Mouse (Mus musculus): ENCODE measurements at regions not wholly inside any gene's neighbourhood (a gene's known extent, or its start where the extent isn't known, plus 50 kb on each side); places are given as distances from the start of the nearest gene placed in this dataset.

DNA sequence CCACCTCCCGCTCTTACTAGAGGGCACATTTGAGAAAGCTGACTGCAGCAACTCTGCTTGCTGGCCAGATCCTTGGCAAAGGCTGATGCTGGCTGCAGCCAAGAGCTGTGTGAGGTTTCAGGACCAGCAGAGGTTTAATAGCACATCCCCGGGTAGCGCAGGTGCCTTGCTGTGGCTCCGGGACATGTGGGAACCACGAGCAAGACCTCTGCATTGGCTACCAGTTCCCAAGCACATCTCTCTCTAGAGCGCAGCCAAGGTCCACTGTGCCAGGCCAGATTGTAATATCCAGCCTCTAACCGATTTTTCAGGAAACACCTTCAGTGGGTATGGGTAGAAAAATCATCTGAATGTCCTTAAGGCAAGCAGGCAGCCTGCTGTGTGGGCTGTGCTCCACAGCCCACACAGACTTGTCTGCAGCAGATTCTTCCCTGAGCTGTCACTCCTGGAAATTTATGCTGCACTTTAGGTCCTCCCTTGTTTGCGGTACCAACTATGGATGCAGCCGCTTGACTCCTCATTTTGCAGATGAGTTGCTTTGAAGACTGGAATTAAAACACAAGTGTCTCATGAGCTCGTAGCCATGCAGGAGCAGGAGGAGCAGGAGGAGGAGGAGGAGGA is 95.3 kb downstream of the Otol1 start:
- no peak for TF ChIP-seq CTCF (conservative IDR thresholded peaks at IDR 0.05; ENCODE audit: insufficient read depth, insufficient read length, low read depth, low read length)
- no peak for TF ChIP-seq POLR2A (IDR thresholded peaks at IDR 0.05; ENCODE audit: low read depth, low read length)

All from kidney, adult 2 months (tissue).